Mouse (Mus musculus) CH12.LX (cell line): ENCODE data around the gene Ptp4a2.

Experiments
- CTCF ChIP-seq, 2 experiments: IDR thresholded peaks in 1 of 2; conservative IDR thresholded peaks in 1 of 2; 2 replicates each; pipeline ENCODE4 v1.5.1; 2011 to 2012; ENCODE audit warnings: low read depth in 2 of 2, low read length in 2 of 2, improper control_type of control experiment in 1 of 2, inconsistent platforms in 1 of 2, mild to moderate bottlenecking in 1 of 2, moderate library complexity in 1 of 2
- NELFE ChIP-seq: IDR thresholded peaks from 2 replicates; pipeline ENCODE4 v1.6.1; 2011; ENCODE audit warnings: low read depth, low read length, improper control_type of control experiment

DNA sequence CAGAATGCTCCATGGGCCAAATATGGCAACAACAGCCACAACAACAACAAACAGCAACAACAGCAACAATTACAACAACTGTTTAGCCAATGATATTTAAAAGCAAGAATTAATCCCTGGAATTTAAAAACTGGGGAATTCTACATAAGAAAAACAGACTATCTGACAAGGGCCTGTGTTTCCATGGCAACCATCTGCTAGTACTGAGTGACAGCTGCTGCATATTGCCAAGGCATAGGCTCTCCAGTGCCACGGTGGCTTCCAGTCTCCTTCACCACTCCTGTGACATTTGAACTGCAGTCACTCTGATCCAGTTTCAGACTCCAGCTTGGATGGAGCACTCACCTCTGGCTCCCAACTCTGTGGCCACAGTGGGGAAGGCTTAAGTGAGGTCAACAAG is 19.6 kb upstream of the Ptp4a2 start:
- no peak for TF ChIP-seq NELFE
- no peak for TF ChIP-seq CTCF (conservative IDR thresholded peaks at IDR 0.05 in 1 of 2, IDR thresholded peaks at IDR 0.05 in 1 of 2; ENCODE audit: low read depth in 2 of 2, low read length in 2 of 2)
